Mouse (Mus musculus) heart, postnatal 36 days (tissue): ENCODE results near the gene Rpl7a. TPM values are rescaled to one million over a fixed set of nuclear protein-coding genes. Genes with fewer than 3 reads are reported as not detected.

Source experiments
- DNase-seq, 2 experiments: peaks; one replicate each; pipeline ENCODE4 v3.0.0; 2021 to 2022
- intact Hi-C: fragments of 180-260 bp; cut with DNase I; formaldehyde crosslinking; loops from one replicate; pipeline ENCODE4 v1.15.1; 2025
- total RNA-seq, 2 experiments: library from RNA; stranded (reverse); gene quantifications; 2 replicates each; pipeline ENCODE4 v1.2.3; 2021

The Rpl7a gene
- total RNA-seq, 2 experiments from 2014 or later = 275 to 289 TPM

DNA sequence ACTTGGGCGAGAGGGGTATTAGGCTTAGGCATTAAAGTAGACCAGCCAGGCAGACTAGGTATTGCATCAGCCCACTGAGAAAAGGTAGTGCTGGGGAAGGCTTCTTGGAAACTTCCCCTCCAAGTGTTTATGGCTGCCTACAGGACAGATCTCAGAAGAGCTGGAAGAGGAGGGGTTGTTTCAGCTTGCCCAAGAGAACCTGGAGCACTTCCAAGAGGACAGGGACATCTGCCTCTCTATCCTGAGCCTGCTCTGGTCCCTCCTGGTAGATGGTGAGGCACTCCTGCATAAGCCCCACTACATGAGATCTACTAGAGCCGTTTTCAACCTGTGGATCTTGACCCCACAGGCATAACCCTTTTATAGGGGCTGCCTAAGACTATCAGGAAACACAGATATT is 39.8 kb downstream of the Rpl7a start:
- intact Hi-C loops = no loop called here
- DNase-seq = no peak

- no peak for DNase-seq
- intact Hi-C loops = no loop called here
Measured at GRCm38 (mm10) chr2:26951346-26951905, 40.9 kb downstream of the Rpl7a start.

DNA sequence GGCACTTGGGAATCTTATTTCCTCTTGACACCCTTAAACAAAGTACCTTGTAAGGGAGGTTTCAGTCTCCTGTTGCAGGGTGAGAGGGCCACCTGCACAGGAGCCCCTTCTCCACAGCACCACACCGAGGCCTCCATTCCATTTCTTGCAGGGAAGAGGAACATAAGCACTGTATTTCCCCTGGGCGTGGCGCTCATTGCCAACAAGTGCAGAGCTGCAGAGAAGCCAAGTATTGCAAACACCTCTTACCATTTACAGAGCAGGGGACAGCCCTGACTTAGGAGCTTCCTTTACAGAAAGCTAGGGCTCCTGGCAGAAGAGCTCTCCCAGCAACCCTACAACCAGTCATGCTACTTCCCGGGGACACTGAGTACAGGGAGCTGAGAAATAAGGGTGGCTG is 41.6 kb downstream of the Rpl7a start:
- intact Hi-C loops = no loop called here
- DNase-seq = no peak

DNA sequence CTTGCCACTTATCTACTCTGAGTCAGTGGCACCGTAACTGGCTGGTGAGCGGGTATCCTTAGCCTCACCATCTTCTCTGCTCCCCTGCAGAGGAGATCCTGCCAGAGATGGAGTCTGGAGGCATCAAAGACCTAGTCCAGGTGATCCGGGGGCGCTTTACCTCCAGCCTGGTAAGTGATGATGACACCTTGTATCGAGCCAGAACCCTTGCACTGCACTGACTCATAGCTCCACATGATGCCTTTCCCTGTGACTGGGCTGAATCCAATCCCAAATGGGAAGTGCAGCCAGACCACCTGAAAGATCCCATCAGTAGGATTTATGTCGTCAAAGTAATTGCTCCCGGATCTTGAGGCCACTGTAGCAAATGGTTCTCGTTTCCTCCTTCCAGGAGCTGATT is 42.3 kb downstream of the Rpl7a start:
- intact Hi-C loops = no loop called here

GRCm38 (mm10) chr2:26954735-26955395 is 44.3 kb downstream of the Rpl7a start:
- no peak for DNase-seq
- intact Hi-C loops = no loop called here

More for the DNA sequence above, 42.3 kb downstream of the Rpl7a start:
- DNase-seq = no peak

DNA sequence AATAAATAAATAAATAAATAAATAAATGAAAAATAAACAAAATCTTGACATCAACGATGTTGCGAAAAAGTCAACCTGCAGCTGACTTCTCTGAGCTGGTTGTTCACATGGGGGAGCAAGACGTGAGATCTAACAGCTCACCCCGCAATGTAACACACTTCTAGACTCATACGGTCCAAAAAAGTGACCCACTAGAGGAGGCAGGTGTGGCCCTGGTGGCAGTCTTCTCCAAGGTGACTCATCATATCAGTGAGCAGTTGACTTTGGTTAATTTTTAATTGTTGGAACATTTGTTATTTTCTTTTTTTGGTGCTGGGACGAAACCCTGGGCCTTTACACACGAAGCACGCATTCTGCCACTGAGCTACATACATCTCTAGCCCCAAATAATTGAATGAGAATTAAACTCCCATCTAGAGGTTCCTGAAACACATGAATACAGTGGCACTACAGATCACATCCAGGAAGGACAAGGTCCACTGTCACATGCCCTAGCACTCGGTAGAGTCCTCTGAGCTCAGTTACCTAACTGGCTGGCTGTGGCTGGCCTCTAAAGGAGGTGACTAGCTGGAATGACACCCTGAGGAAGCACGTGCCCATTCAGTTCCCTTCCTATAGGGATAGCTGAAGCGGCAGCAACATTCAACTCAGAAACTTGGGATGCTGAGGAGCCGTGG is 46.4 kb downstream of the Rpl7a start:
- intact Hi-C loops = no loop called here
- no peak for DNase-seq

DNA sequence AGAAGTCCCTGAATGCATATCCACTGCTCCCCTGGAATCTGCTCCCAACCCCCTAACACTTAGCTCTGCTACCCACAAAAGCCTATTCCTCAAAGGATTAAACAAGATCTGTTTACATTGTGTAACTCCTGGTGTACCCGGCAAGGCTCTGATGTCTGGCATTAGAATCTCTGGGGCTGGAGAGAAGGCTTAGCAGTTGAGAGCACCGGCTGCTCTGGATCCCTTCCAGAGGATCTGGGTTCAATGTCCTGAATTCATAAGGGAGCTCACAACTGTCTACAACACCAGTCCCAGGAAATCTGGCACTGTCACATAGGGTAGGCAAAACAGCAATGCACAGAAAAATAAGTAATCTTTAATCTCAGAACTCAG is 46.9 kb downstream of the Rpl7a start:
- DNase-seq = no peak
- intact Hi-C loops = no loop called here

DNA sequence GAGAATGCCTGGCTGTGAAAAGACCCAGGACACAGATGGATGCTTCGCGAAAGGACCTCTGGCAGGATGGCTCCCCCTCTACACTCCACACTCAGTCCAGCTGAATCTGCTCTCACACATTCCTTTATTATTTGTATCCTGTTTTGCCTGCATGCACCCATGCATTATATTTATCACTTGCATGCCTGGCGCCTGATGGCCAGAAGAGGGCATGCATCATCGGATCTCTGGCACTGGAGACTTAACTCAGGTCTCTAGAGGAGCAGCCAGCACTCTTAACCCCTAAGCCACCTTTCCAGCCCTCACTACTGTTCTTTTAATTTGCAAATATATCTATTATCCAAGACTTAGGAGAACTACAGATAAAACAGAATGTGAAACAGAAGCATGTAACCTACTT is 50.2 kb downstream of the Rpl7a start:
- intact Hi-C loops = no loop called here
- no peak for DNase-seq

Other genes with a start within 250 kb of the Rpl7a start
- not detected for gene Lcn4, start 239.5 kb upstream of the Rpl7a start, total RNA-seq
- gene Abo, start 45.8 kb upstream of the Rpl7a start, total RNA-seq = not detected
- 10 to 100 TPM; 11.7 to 12.8 TPM for gene Surf6, start 7.9 kb upstream of the Rpl7a start, total RNA-seq
- 10 to 100 TPM; 22.3 to 27.1 TPM for gene Med22, start 87 bp upstream of the Rpl7a start, total RNA-seq
- gene Surf2, start 5.6 kb downstream of the Rpl7a start, total RNA-seq = 10 to 100 TPM; 15.6 to 16.2 TPM
- 10 to 100 TPM; 52.0 to 54.5 TPM for gene Surf1, start 5.8 kb downstream of the Rpl7a start, total RNA-seq
- 10 to 100 TPM; 81.1 to 84.3 TPM for gene Surf4, start 23.2 kb downstream of the Rpl7a start, total RNA-seq
- not detected for gene Stkld1, start 23.3 kb downstream of the Rpl7a start, total RNA-seq
- 10 to 100 TPM; 10.9 to 12.4 TPM for gene Rexo4, start 53.6 kb downstream of the Rpl7a start, total RNA-seq
- not detected for gene Adamts13, start 62.7 kb downstream of the Rpl7a start, total RNA-seq
- 10 to 100 TPM; 41.0 to 44.2 TPM for gene Cacfd1, start 99.2 kb downstream of the Rpl7a start, total RNA-seq
- under 1 TPM in 1 of 2 experiments, not detected in 1; 0.73 TPM for gene Slc2a6, start 117.2 kb downstream of the Rpl7a start, total RNA-seq
- not detected for gene Mymk, start 161.4 kb downstream of the Rpl7a start, total RNA-seq
- 10 to 100 TPM; 20.3 to 21.4 TPM for gene Adamtsl2, start 168.6 kb downstream of the Rpl7a start, total RNA-seq
- under 1 TPM; 0.19 to 0.43 TPM for gene Fam163b, start 231.7 kb downstream of the Rpl7a start, total RNA-seq